Mouse (Mus musculus) left cerebral cortex, postnatal 4 days (tissue): Measurements from ENCODE around the gene Olfr1428. TPM values are rescaled to one million over a fixed set of nuclear protein-coding genes. Genes with fewer than 3 reads are reported as not detected.
A peak's percentile ranks its signal among the peaks of the same experiment; 100 is the strongest.
"Not testable (repeated sequence)": the region's sequence is repeated elsewhere in the genome, so short reads cannot be mapped to it uniquely, and the experiment has no call there.

Source experiments
- DNase-seq: peaks from one replicate; pipeline ENCODE4 v3.0.0-alpha.2; 2022
- intact Hi-C: fragments of 180-260 bp; cut with DNase I; formaldehyde crosslinking; loops from one replicate; pipeline ENCODE4 v1.15.1; 2025
- total RNA-seq, 2 experiments: library from RNA; stranded (reverse); gene quantifications; 2 replicates each; pipeline ENCODE4 v1.2.3; 2021

The Olfr1428 gene
- total RNA-seq = not detected

DNA sequence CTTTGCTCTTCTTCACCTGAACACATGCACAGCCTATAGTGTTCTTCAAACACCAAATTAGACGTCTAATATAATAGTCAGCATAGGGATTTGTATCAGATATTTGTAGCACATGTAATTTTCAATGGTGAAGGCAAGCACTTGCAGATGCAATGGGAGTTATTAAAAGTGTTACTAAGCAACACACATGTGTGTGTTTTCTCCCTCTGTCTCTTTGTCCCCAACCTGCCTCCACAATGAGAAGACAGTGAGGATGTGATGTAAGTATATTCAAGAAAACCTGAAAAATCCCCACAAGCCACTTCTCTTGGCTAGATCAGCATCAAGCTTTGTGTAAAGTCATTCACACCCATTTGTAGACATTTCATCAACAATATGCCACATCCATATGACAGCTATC is at the start of gene Olfr1428:
Gene Olfr1428 (minus strand): TSS at position 101 of the 400 bp plus-strand sequence.
- intact Hi-C loops = no loop called here
- DNase-seq = no peak

DNA sequence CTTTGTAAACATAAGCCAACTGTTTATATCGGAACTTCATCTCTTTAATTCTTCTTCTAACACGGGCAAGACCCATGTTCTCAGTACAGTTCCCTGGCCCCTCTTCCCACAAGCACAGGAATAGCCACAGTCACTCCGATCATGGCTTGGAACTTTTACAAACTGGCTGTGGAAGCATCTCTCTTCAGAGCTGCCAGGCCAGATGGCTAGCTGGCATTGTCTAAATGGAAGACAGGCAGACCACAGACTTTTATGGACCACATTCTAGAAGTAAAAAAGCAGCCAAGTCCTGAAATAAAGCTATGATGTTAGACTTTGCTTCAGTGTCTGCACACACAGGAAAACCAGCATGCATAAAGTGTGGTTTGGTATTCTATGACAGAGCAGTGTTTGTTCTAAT is 29.8 kb upstream of the Olfr1428 start:
- intact Hi-C loops = no loop called here
- no peak for DNase-seq

DNA sequence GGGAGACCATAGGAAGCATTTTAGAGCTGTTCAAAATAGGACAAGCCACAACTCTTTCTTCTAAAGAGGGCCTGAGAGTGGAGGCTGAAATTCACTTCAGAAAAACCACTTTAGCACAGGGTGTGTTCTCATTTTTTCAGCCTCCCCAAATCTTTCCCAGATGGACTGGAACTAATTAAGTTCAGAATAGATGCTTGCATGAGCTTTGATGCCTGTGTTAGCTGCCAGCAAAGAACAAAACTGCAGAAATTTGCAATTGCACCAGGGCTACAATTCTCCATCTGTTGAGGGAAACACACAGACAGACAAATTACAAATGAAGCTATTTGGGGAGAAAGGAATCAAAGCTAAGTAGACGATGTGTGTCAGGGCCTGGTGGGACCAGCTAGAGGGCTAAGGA is 27.7 kb upstream of the Olfr1428 start:
- intact Hi-C loops = no loop called here
- no peak for DNase-seq

DNA sequence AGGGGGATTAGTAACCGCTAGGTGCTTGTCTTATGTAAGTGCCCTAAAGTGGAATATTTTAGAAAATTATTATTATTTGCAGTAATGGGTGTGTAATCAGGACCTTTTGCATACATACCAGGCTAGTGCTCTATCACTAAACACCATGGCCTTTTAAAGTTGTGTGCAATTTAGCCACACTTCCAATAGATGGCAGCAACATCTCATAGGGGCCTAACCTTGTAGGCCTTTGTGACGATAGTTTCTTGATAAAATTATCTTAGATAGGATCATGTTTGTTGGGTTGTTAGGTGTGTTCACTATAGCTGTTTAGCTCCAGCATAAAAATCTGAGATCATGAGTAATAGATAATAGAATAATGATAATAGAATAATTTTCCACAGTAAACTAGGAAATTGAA is 18.6 kb upstream of the Olfr1428 start:
- intact Hi-C loops = no loop called here
- DNase-seq = peak; percentile 3

DNA sequence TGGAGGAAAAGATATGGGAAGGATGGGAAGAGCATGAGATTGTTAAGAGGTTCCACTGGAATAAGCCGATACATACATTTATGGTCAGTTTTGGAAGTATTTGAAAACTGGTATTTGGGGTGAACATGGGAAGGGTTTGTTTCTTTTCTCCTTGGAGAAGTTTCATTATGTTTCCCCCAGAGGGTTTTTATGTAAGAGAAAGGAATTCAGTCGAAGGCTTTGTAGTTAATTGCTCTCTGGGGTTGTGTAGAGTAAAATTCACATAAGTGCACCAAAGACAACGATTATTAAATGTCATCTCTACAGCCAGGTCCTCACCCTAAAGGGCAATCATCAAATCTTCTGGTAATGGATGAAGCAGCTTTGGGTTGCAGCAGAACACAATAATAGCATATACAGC is 7.4 kb upstream of the Olfr1428 start, which contains the start of gene Olfr76:
Gene Olfr76 (minus strand): TSS at position 101 of the 400 bp plus-strand sequence.
- DNase-seq = no peak
- intact Hi-C loops = no loop called here

DNA sequence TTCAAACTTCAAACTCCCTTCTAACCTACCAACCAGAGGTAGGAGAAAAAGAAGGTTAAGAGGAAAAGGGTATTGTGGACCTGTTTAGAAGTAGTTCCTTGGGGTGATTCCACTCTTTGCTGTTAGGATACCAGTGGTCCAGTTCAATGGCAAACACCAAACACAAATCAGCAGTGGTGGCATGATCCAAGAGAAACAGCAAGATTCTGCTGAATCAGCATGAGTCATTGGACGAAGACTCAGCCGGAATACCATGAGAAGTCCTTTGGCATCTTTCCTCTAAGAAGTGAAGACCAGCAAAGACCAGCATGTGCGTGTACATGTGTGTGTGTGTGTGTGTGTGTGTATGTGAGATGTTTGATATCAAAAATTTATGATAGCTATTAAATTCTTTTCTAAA is 767 bp upstream of the Olfr1428 start:
- no peak for DNase-seq
- intact Hi-C loops = no loop called here

DNA sequence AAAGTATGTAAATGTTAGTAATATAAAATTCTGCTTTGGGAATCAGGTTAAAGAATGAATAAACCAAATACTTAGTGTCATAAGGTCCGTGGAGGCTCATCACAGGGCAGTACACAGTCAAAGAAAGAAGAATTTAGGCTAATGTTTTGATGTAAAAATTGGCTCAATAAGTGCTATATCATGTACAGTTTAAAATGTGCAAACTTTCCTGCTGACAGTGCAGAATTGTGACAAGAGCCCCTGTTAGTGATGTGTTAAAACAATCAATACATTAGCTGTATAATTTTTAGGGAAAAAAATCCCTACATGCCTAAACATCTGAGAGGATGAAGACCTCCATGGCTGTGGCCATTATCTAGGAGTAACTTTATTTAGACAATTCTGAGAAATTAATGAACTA is 1.9 kb downstream of the Olfr1428 start:
- DNase-seq = no peak
- intact Hi-C loops = no loop called here

DNA sequence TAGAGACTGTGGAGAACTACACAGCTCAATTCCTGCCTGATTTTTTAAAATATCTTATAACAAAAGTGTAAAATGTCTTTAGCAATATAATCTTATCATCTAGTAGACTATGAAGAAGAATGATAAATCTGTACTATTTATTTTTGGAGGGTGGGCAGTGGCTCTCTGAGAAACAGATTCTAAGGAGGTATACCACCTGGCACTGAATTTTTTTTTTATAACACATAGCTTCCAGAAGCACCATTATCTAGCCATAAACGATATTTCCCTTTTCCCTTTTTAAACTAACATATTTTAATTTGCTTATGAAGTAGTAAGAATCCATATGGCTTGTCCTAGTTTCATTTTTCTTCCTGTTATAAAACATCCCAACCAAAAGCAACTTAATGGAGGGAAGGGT is 11.2 kb downstream of the Olfr1428 start:
- no peak for DNase-seq
- intact Hi-C loops = no loop called here

DNA sequence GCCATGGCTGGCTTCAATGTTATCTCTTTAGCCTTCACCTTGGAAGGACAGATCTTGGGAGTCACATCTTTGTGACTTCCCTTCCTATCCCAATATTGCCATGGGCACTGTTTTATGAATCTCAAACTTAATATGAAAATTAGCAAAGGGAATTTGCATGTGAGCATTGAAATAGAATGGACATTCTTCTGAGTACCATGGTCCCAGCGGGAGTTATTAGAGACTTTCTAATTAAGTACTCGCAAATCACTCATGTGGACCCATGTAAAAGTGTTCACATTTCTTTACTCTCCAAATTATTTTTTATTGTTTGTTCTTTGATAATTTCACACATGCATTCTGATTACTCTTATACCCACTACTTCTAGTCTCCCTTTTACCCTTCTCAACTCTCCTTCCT is 12.5 kb downstream of the Olfr1428 start, which contains the start of gene Olfr1427:
Gene Olfr1427 (minus strand): TSS at position 101 of the 400 bp plus-strand sequence.
- intact Hi-C loops = no loop called here
- no peak for DNase-seq

DNA sequence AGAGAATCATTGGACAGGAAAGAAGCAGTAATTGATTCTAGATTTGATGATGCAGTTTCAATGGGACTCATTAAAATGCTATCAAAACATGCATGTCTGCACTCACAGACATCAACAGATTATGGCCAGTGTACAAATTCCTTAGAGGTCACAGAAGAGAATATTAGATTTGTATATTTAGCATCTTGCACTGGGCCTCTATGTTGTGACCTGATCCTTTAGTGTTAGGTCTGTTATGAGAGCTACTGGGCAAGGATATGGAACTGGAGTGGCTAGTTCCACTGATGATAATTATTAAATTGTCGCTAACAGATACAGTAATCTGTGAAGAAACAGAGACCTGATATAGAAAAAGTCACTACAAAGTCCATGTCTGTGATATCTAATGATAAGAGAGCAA is 23.8 kb downstream of the Olfr1428 start, which contains the start of gene Olfr1426:
Gene Olfr1426 (minus strand): TSS at position 101 of the 400 bp plus-strand sequence.
- intact Hi-C loops = no loop called here
- DNase-seq = no peak

DNA sequence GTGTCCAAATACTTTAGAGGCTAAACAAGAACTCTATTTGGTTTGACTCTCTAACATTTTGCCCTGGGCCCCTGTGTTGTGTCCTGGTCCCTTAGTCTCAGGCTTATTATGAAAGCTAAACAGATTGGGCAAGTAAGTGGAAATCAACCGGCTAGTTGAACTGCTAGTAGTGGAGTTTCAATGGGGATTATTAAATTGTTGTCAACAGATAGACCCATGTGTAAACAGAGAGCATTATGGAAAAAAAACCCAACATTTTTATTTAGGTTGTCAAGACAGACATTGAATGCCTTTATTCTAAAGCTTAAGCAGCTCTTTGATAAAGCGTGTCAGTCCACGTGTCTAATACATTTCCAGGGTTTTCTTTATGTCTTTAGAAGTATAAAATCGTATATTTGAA is 38.1 kb downstream of the Olfr1428 start, which contains the start of gene Olfr1425:
Gene Olfr1425 (minus strand): TSS at position 101 of the 400 bp plus-strand sequence.
- DNase-seq, intact Hi-C loops: not testable (repeated sequence)

DNA sequence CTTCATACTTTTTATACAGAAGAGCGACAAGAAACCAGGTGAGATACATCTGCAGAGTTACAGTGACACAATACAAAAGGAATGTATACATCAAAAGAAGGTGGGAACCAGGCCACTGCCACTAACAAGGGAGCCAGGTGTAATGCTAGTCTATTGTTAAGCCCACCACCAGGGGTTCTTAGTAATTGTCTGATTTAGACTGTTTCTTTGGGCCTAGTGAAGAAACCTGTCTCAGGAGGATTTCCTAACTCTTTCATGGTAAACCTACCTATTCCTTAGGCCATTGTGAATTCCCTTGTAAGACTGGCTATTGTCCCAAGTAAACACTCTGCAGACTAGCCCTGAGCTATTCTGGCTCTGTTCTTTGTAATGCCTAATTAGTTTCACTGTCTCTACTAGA is 46.2 kb downstream of the Olfr1428 start:
- DNase-seq, intact Hi-C loops: not testable (repeated sequence)

DNA sequence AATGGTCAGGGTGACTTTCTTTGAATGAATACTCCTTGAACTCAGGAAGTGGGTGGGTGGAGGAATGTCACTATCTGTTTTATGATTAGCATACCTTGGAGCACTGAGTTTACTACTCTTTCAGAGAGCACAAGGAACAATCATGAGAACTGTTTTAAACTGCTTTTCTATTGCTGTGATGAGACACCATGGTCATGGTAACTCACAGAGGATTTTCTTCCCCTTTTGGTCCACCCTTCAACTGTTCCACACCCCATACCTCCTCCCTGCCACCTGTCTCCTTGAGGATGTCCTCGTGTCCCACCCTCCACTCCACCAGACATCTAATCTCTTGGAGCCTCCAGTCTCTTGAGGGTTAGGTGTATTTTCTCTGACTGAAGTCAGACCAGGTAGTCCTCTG is 47.9 kb downstream of the Olfr1428 start:
- intact Hi-C loops, DNase-seq: not testable (repeated sequence)

DNA sequence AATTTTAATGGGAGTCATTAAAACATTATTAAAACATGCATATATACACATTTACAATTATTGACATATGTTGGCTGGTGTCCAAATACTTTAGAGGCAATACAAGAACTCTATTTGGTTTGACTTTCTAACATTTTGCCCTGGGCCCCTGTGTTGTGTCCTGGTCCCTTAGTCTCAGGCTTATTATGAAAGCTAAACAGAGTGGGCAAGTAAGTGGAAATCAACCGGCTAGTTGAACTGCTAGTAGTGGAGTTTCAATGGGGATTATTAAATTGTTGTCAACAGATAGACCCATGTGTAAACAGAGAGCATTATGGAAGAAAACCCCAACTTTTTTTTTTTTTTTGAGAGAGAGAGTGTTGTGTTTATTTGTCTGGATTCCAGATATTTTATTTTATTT is 53.1 kb downstream of the Olfr1428 start, which contains the start of gene Olfr1424:
Gene Olfr1424 (minus strand): TSS at position 101 of the 400 bp plus-strand sequence.
- DNase-seq, intact Hi-C loops: not testable (repeated sequence)

Other genes with a start within 250 kb of the Olfr1428 start
- not detected for gene Olfr1419, start 240.8 kb downstream of the Olfr1428 start, total RNA-seq
- gene Olfr1420, start 229.3 kb downstream of the Olfr1428 start, total RNA-seq = not detected
- gene Patl1, start 203.5 kb downstream of the Olfr1428 start, total RNA-seq = 10 to 100 TPM; 25.8 to 27.1 TPM
- 10 to 100 TPM; 52.5 to 54.4 TPM for gene Osbp, start 150.0 kb downstream of the Olfr1428 start, total RNA-seq
- gene Olfr1423, start 74.6 kb downstream of the Olfr1428 start, total RNA-seq = not detected
- gene Olfr1424, start 53.2 kb downstream of the Olfr1428 start, total RNA-seq = not detected
- not detected for gene Olfr1425, start 38.2 kb downstream of the Olfr1428 start, total RNA-seq
- not detected for gene Olfr1426, start 23.9 kb downstream of the Olfr1428 start, total RNA-seq
- not detected for gene Olfr1427, start 12.6 kb downstream of the Olfr1428 start, total RNA-seq
- gene Olfr76, start 7.3 kb upstream of the Olfr1428 start, total RNA-seq = not detected
- gene Olfr1555-ps1, start 54.2 kb upstream of the Olfr1428 start, total RNA-seq = not detected
- gene Olfr1431, start 84.7 kb upstream of the Olfr1428 start, total RNA-seq = not detected
- not detected for gene Olfr1432, start 116.7 kb upstream of the Olfr1428 start, total RNA-seq
- gene Olfr262, start 125.8 kb upstream of the Olfr1428 start, total RNA-seq = not detected
- gene Olfr235, start 145.1 kb upstream of the Olfr1428 start, total RNA-seq = under 1 TPM in 1 of 2 experiments, not detected in 1; 0.18 TPM
- gene Olfr1434, start 164.0 kb upstream of the Olfr1428 start, total RNA-seq = not detected
- gene Olfr1436, start 183.2 kb upstream of the Olfr1428 start, total RNA-seq = not detected
- not detected for gene Olfr1437, start 209.2 kb upstream of the Olfr1428 start, total RNA-seq
- not detected for gene Olfr1438-ps1, start 220.0 kb upstream of the Olfr1428 start, total RNA-seq